Mouse (Mus musculus): Measurements from ENCODE around the gene Il12a. TPM values are rescaled to one million over a fixed set of nuclear protein-coding genes. Genes with fewer than 3 reads are reported as not detected.

Il12a gene
- polyA plus RNA-seq, 1 experiment = 10.1 TPM

DNA sequence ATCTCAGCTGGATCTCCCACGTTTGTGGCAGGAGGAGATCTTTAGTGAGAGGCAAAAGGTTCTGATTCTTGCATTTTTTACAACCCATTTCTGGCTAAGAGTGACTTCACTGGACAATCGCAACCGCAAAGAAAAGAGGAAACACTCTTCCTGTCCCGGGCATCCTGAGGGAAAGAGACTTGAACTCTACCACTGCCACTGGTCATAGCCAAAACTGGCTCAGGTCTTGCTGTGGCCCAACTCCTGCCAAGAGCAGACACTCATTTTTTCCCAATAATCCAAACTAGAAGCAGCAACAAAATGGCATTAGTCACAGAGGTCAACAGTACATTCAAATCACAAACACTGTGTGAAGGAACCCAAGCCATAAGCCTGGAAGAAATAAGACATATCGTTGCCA is 28.1 kb upstream of the Il12a start:
- Histone ChIP-seq H3K36me3 (replicated peaks; ENCODE audit: low read length) (peaks cover 2% of the 10 kb centered on the region), H3K27me3 (replicated peaks) (no peaks in the 10 kb centered on the region), H3K4me3 (replicated peaks) (peak overlapping the region; percentile 38), H3K9me3 (no peaks in the 10 kb centered on the region), H3K4me1 (peaks cover 88% of the 10 kb centered on the region)
- no peak for TF ChIP-seq FLI1 (IDR thresholded peaks at IDR 0.05; ENCODE audit: low read length)
- TF ChIP-seq GATA1 (IDR thresholded peaks at IDR 0.05; ENCODE audit: borderline replicate concordance, low read length) = no peak

DNA sequence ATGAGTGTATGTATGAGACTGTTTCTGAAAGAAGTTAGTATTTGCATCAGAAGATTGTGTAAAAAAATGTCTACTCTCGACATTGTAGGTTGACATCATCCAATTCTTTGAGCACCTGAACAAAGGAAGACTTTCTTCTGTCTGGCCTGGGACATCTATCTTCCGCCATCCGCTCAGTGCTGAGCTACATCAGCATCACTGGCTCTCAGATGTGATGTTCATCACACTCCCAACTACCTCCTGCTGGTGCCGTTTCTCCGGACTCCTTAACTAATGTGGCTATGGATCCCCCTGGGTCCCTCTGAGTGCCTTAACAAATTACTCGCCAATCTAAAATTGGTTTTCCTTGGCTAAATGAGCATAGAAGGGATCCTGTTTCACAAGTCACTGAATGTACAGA is 26.1 kb upstream of the Il12a start:
- no peak overlapping the region for H3K4me3 ChIP-seq (replicated peaks)
- peaks cover 80% of the 10 kb centered on the region for H3K4me1 ChIP-seq
- H3K27me3 ChIP-seq (replicated peaks) = no peaks in the 10 kb centered on the region
- peaks cover 2% of the 10 kb centered on the region for H3K36me3 ChIP-seq (replicated peaks; ENCODE audit: low read length)
- TF ChIP-seq GATA1 (IDR thresholded peaks at IDR 0.05; ENCODE audit: borderline replicate concordance, low read length) = no peak
- TF ChIP-seq FLI1 (IDR thresholded peaks at IDR 0.05; ENCODE audit: low read length) = no peak
- H3K9me3 ChIP-seq = no peaks in the 10 kb centered on the region

DNA sequence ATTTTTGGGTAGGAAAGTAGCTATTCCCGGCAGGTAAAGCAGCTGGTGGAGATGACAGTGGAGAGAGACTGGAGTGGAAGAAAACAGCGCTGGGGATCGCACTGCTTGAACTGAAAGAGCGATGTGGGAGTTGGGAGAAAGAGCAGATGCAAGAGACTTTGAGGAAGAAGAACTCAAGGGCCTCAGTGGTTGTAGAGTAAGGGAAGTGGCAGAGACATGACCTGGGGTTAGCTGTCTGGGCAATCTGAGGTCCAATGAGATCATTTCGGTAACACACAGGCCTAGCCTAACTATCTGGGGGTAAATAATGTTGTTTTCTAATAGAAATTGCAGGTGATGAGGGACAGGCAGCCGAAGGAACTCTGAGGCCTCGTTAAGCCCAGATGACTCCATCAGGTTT is 24.1 kb upstream of the Il12a start:
- TF ChIP-seq GATA1 (IDR thresholded peaks at IDR 0.05; ENCODE audit: borderline replicate concordance, low read length) = no peak
- TF ChIP-seq FLI1 (IDR thresholded peaks at IDR 0.05; ENCODE audit: low read length) = no peak
- H3K36me3 ChIP-seq (replicated peaks; ENCODE audit: low read length) = no peaks in the 10 kb centered on the region
- peaks cover 77% of the 10 kb centered on the region for H3K4me1 ChIP-seq
- H3K27me3 ChIP-seq (replicated peaks) = no peaks in the 10 kb centered on the region
- H3K4me3 ChIP-seq (replicated peaks) = no peak overlapping the region
- H3K9me3 ChIP-seq = no peaks in the 10 kb centered on the region

DNA sequence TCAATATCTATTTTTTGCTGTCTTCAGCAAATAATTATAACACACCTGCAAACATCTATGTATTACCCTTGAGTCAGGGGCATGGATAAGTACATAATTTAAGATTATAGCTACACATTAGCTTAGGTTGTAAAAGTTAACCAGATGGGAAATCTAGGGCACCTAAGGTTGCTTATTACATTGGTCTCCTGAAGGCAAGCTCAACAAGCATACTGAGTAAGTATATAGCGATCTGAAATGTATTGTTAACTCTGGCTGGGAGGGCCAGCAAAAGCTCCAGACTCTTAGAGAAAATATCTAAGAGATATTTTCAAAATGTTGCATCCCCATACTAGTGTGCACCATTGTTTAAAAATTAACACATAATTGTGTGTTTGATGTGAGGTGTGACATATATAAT is 22.6 kb upstream of the Il12a start:
- H3K9me3 ChIP-seq = no peaks in the 10 kb centered on the region

DNA sequence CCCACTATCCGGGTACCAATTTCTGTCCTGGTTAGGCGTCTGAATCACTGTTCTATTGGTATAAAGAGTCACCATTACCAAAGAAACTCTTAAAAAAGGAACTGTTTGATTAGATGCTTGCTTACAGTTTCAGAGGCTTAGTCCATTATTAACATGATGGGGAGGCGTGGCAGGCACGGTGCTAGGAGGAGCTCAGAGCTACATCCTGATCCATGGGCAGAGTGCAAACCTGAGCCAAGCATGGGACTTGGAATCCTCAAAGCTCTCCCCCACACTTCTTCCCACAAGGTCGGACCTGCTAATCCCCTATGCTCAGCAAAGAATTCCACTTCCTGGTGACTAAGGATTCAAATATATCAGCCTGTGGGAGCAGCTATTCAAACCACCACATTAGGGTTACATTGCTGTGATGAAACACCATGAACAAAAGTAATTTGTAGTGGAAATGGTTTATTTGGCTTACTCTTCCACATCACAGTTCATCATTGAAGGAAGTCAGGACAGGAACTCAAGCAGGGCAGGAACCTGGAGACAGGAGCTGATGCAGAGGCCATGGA is 20.9 kb upstream of the Il12a start:
- Histone ChIP-seq H3K4me1 (peaks cover 67% of the 10 kb centered on the region), H3K36me3 (replicated peaks; ENCODE audit: low read length) (no peaks in the 10 kb centered on the region), H3K4me3 (replicated peaks) (no peak overlapping the region), H3K27me3 (replicated peaks) (no peaks in the 10 kb centered on the region), H3K9me3 (no peaks in the 10 kb centered on the region)
- TF ChIP-seq GATA1 (IDR thresholded peaks at IDR 0.05; ENCODE audit: borderline replicate concordance, low read length) = no peak
- TF ChIP-seq FLI1 (IDR thresholded peaks at IDR 0.05; ENCODE audit: low read length) = no peak

More for the DNA sequence above, 22.6 kb upstream of the Il12a start:
- Histone ChIP-seq H3K4me3 (replicated peaks) (no peak overlapping the region), H3K4me1 (peaks cover 73% of the 10 kb centered on the region), H3K36me3 (replicated peaks; ENCODE audit: low read length) (no peaks in the 10 kb centered on the region), H3K27me3 (replicated peaks) (no peaks in the 10 kb centered on the region)
- TF ChIP-seq FLI1 (IDR thresholded peaks at IDR 0.05; ENCODE audit: low read length) (no peak), GATA1 (IDR thresholded peaks at IDR 0.05; ENCODE audit: borderline replicate concordance, low read length) (no peak)

DNA sequence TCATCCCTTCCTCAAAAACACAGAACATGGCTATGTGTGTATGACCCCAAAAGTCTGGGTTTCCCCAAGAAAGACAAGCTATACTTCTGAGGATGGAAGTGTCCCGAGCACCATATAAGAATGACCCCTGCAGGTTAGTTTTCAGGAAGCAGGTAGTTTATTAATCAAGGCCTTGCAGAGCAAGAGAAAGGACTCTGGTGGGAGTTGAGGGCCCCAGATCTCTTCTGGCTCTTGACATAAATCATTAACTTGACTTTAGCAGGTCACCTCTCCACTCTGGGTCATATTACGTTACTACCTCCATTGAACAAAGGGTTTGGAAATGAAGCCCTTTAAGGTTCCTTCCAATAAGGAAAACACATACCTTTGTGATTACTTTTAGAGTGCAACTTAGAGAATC is 15.7 kb upstream of the Il12a start:
- TF ChIP-seq GATA1 (IDR thresholded peaks at IDR 0.05; ENCODE audit: borderline replicate concordance, low read length) (no peak), FLI1 (IDR thresholded peaks at IDR 0.05; ENCODE audit: low read length) (no peak)
- Histone ChIP-seq H3K4me3 (replicated peaks) (no peak overlapping the region), H3K4me1 (peaks cover 87% of the 10 kb centered on the region), H3K36me3 (replicated peaks; ENCODE audit: low read length) (no peaks in the 10 kb centered on the region), H3K27me3 (replicated peaks) (no peaks in the 10 kb centered on the region), H3K9me3 (no peaks in the 10 kb centered on the region)

DNA sequence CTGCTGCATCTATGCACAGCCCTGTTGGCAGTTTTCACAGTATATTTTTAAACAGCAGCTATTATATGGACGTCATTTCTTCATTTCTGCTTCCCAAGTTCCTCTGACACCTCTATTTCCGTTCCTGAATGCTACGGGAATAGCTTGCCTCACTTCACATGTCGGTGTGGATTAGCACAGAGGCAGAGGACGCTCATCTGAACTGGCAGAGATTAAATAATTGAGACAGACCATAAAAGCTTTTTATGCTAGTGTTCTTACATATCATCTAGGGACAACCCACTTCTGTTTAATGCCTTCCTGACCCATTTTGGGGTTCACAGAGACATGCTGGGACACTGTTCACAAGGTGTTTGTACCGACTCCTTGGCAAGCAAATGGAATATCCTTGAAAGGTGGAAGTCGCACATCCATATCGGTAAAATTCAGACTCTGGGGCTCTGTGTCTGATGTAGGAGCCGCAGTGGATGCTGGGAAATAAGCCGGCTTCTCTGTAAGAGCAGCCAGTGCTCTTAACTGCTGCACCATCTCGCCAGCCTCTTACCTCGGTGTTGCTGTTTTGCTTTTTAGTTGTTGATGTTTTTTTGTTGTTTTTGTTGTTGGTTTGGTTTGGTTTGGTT is 15.1 kb upstream of the Il12a start:
- H3K27me3 ChIP-seq (replicated peaks) = no peaks in the 10 kb centered on the region
- H3K9me3 ChIP-seq = no peaks in the 10 kb centered on the region
- H3K4me3 ChIP-seq (replicated peaks) = no peak overlapping the region
- no peak for TF ChIP-seq GATA1 (IDR thresholded peaks at IDR 0.05; ENCODE audit: borderline replicate concordance, low read length)
- no peak for TF ChIP-seq FLI1 (IDR thresholded peaks at IDR 0.05; ENCODE audit: low read length)
- no peaks in the 10 kb centered on the region for H3K36me3 ChIP-seq (replicated peaks; ENCODE audit: low read length)
- H3K4me1 ChIP-seq = peaks cover 84% of the 10 kb centered on the region

DNA sequence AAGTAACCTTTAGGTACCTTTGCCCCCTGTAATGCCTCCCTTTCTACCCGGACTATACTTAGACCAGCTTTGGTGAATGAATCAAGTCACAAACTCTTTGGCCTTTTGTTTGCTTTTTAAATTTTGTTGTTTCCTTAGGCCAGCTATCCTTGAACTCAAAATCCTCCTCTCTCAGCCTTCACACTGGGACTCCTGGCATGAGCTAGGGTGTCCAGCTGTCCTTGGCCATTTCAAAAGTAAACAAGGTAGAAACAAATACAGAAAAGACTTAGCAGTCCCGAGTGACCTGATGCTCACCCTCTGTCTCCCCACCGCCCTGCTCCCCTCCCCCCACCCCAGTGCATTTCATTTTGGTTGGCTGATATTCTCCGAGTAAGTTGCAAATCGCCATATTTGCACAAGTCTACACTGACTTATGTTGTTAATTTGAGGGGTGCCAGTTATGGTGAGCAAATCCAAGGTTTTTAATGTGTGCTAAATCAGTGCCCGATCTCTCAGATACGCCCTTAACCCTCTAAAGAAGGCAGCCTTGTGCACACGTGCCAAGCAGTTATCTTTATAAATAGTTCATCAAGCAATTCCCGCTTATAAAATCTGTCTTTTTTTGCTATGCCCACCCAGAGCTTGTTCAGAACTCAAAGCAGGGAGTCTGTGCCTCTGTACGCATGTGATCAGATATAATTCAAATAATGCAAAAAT is 14.3 kb upstream of the Il12a start:
- H3K4me1 ChIP-seq = peaks cover 76% of the 10 kb centered on the region
- H3K4me3 ChIP-seq (replicated peaks) = peak overlapping the region; percentile 90
- no peaks in the 10 kb centered on the region for H3K9me3 ChIP-seq

DNA sequence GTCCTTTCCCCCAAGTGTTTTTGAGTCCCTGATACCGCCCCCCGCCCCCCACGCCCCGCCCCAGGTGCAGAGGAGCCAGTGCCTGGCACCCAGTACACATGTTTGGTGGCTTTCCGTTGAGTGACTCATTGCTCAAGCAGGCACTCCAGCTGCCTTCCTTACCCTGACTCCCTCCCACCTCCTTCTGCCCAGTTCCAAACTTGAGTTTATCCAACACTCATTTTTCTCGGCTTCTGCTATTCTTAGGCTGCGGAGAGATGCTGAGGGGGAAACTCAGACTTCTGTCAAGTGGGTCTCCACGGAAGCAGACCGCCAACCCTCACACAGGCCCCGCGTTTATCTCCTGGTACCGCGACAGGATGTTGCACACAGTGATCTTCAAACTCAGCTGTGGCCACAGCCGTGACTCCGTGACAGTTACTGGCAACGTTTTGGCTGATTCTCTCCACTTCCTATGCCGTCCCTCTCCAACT is 13.6 kb upstream of the Il12a start:
- peak; percentile 89 for TF ChIP-seq FLI1 (IDR thresholded peaks at IDR 0.05; ENCODE audit: low read length)
- TF ChIP-seq GATA1 (IDR thresholded peaks at IDR 0.05; ENCODE audit: borderline replicate concordance, low read length) = peak; percentile 86; the same call in 2 of the 3 replicates
- Histone ChIP-seq H3K4me3 (replicated peaks) (peak overlapping the region; percentile 90), H3K27me3 (replicated peaks) (no peaks in the 10 kb centered on the region), H3K9me3 (no peaks in the 10 kb centered on the region), H3K4me1 (peaks cover 75% of the 10 kb centered on the region), H3K36me3 (replicated peaks; ENCODE audit: low read length) (no peaks in the 10 kb centered on the region)

More for the DNA sequence above, 14.3 kb upstream of the Il12a start:
- H3K36me3 ChIP-seq (replicated peaks; ENCODE audit: low read length) = no peaks in the 10 kb centered on the region
- no peak for TF ChIP-seq GATA1 (IDR thresholded peaks at IDR 0.05; ENCODE audit: borderline replicate concordance, low read length)
- TF ChIP-seq FLI1 (IDR thresholded peaks at IDR 0.05; ENCODE audit: low read length) = no peak
- H3K27me3 ChIP-seq (replicated peaks) = no peaks in the 10 kb centered on the region
